13 mouse cellular contexts compared by ENCODE assay signal in genomic region chr14:16897747-16898544, GRCm38 (mm10).
DNase-seq lines count a peak whose midpoint lies in the region; ATAC-seq and TF ChIP-seq lines count a peak whose summit lies in the region.
"Had no signal": no experiment of that assay in that cellular context is flagged by ENCODE, and none has a peak within 500 bp of the region (broad histone marks: within the 10 kb centered on the region; RNA-seq: fewer than 3 reads in every experiment).

No protein-coding gene starts in this region.

- 20% methylated on average over 3 of the region's 3 CpGs for WGBS in lung, embryonic 16.5 days
- WGBS in lung, postnatal 0 days = 36% methylated on average over 3 of the region's 3 CpGs
- 20% methylated on average over 3 of the region's 3 CpGs for WGBS in hindbrain, embryonic 16.5 days
- 37% methylated on average over 3 of the region's 3 CpGs for WGBS in stomach, embryonic 16.5 days
- 52% methylated on average over 3 of the region's 3 CpGs for whole genome bisulfite sequencing in heart, embryonic 12.5 days

- no peak for TF ChIP-seq CTCF in lung, postnatal 0 days (IDR thresholded peaks at IDR 0.05)

- H3K4me2 ChIP-seq in lung, embryonic 16.5 days (ENCODE audit: low read depth, low read length) = no peak overlapping the region; the same call in 1 of the 2 replicates
- H3K4me2 ChIP-seq in lung, postnatal 0 days (replicated peaks; ENCODE audit: low read depth, low read length) = no peak overlapping the region
- no peak overlapping the region for H3K4me2 ChIP-seq in hindbrain, embryonic 16.5 days (ENCODE audit: low read length)
- no peak overlapping the region for H3K4me2 ChIP-seq in stomach, embryonic 16.5 days (ENCODE audit: low read depth, low read length)
- no peak overlapping the region for H3K4me2 ChIP-seq in heart, embryonic 12.5 days
- H3K4me2 ChIP-seq: heart, embryonic 15.5 days had no signal

- no peaks in the 10 kb centered on the region for H3K27me3 ChIP-seq in lung, embryonic 16.5 days (ENCODE audit: control insufficient read depth, insufficient read depth, low read depth, low read length)
- H3K27me3 ChIP-seq in lung, postnatal 0 days (replicated peaks; ENCODE audit: insufficient read depth, low read length) = no peaks in the 10 kb centered on the region
- no peaks in the 10 kb centered on the region for H3K27me3 ChIP-seq in hindbrain, embryonic 16.5 days (replicated peaks; ENCODE audit: control insufficient read depth, insufficient read depth, low read length)
- H3K27me3 ChIP-seq in stomach, embryonic 16.5 days (ENCODE audit: control insufficient read depth, insufficient read depth, low read length) = no peaks in the 10 kb centered on the region
- no peaks in the 10 kb centered on the region for H3K27me3 ChIP-seq in heart, embryonic 12.5 days (replicated peaks)
- H3K27me3 ChIP-seq: heart, embryonic 15.5 days had no signal

- H3K36me3 ChIP-seq in lung, embryonic 16.5 days (ENCODE audit: control insufficient read depth, insufficient read depth, low read length) = no peaks in the 10 kb centered on the region
- H3K36me3 ChIP-seq in lung, postnatal 0 days (ENCODE audit: insufficient read depth, low read length) = no peaks in the 10 kb centered on the region
- H3K36me3 ChIP-seq in hindbrain, embryonic 16.5 days (ENCODE audit: control insufficient read depth, insufficient read depth, low read length) = no peaks in the 10 kb centered on the region
- H3K36me3 ChIP-seq in stomach, embryonic 16.5 days (ENCODE audit: control insufficient read depth, insufficient read depth, low read length) = no peaks in the 10 kb centered on the region
- H3K36me3 ChIP-seq in heart, embryonic 12.5 days = no peaks in the 10 kb centered on the region
- H3K36me3 ChIP-seq: forebrain, embryonic 10.5 days; heart, embryonic 15.5 days had no signal

- H3K27ac ChIP-seq in lung, embryonic 16.5 days (ENCODE audit: low read length) = no peak overlapping the region
- no peak overlapping the region for H3K27ac ChIP-seq in lung, postnatal 0 days (ENCODE audit: low read length)
- H3K27ac ChIP-seq in hindbrain, embryonic 16.5 days (ENCODE audit: low read depth, low read length) = no peak overlapping the region
- H3K27ac ChIP-seq in stomach, embryonic 16.5 days (ENCODE audit: low read length) = no peak overlapping the region; the same call in 1 of the 2 replicates
- H3K27ac ChIP-seq in heart, embryonic 12.5 days (ENCODE audit: poor library complexity, severe bottlenecking) = no peak overlapping the region
- H3K27ac ChIP-seq: forebrain, embryonic 10.5 days; heart, embryonic 15.5 days had no signal

- H3K4me1 ChIP-seq in lung, embryonic 16.5 days (replicated peaks; ENCODE audit: control insufficient read depth, insufficient read depth, low read length) = peaks cover 10% of the 10 kb centered on the region
- H3K4me1 ChIP-seq in lung, postnatal 0 days (ENCODE audit: insufficient read depth, low read depth, low read length) = no peaks in the 10 kb centered on the region
- H3K4me1 ChIP-seq in hindbrain, embryonic 16.5 days (ENCODE audit: control insufficient read depth, insufficient read depth, low read depth, low read length) = peaks cover 9% of the 10 kb centered on the region
- peaks cover 6% of the 10 kb centered on the region; the same call in 1 of the 2 replicates for H3K4me1 ChIP-seq in stomach, embryonic 16.5 days (ENCODE audit: control insufficient read depth, insufficient read depth, low read length)
- H3K4me1 ChIP-seq in heart, embryonic 12.5 days (replicated peaks) = no peaks in the 10 kb centered on the region
- H3K4me1 ChIP-seq: heart, embryonic 15.5 days had no signal

- TF ChIP-seq EP300 in lung, postnatal 0 days (IDR thresholded peaks at IDR 0.05) = no peak

- no peak overlapping the region for H3K4me3 ChIP-seq in lung, embryonic 16.5 days (ENCODE audit: low read length)
- no peak overlapping the region for H3K4me3 ChIP-seq in lung, postnatal 0 days (ENCODE audit: low read depth, low read length)
- H3K4me3 ChIP-seq in hindbrain, embryonic 16.5 days (ENCODE audit: low read length) = no peak overlapping the region
- H3K4me3 ChIP-seq in stomach, embryonic 16.5 days (replicated peaks; ENCODE audit: low read length) = no peak overlapping the region
- H3K4me3 ChIP-seq in heart, embryonic 12.5 days = no peak overlapping the region
- H3K4me3 ChIP-seq: forebrain, embryonic 10.5 days; heart, embryonic 15.5 days had no signal

- peak; percentile 8 to 27 for DNase-seq in cerebellum, postnatal 10 days
- no peak for DNase-seq in cerebellum, postnatal 4 days (ENCODE audit: low spot score in 2 of 2)
- DNase-seq in lung, postnatal 0 days (ENCODE audit: low spot score) = no peak
- no peak for DNase-seq in layer of hippocampus, adult 11-12 months (ENCODE audit: low spot score)
- DNase-seq: gastrocnemius, postnatal 25 days; lung, adult 18-20 months; thymus, postnatal 36 days had no signal

- ATAC-seq in lung, embryonic 16.5 days (ENCODE audit: low read depth) = peak; percentile 85
- ATAC-seq in lung, postnatal 0 days = no peak
- ATAC-seq in hindbrain, embryonic 16.5 days = peak; percentile 84
- ATAC-seq in stomach, embryonic 16.5 days (ENCODE audit: insufficient read depth, low FRiP score) = peak; percentile 62
- ATAC-seq in heart, embryonic 12.5 days (ENCODE audit: insufficient number of reproducible peaks, low FRiP score) = no peak

- no peaks in the 10 kb centered on the region for H3K9me3 ChIP-seq in lung, embryonic 16.5 days (ENCODE audit: control insufficient read depth, low read length)
- H3K9me3 ChIP-seq in lung, postnatal 0 days (ENCODE audit: low read length) = no peaks in the 10 kb centered on the region
- no peaks in the 10 kb centered on the region for H3K9me3 ChIP-seq in hindbrain, embryonic 16.5 days (ENCODE audit: control insufficient read depth, low read length)
- no peaks in the 10 kb centered on the region for H3K9me3 ChIP-seq in stomach, embryonic 16.5 days (replicated peaks; ENCODE audit: control insufficient read depth, low read length)
- no peaks in the 10 kb centered on the region for H3K9me3 ChIP-seq in heart, embryonic 12.5 days (replicated peaks)
- H3K9me3 ChIP-seq: forebrain, embryonic 10.5 days; heart, embryonic 15.5 days had no signal

- no peak overlapping the region for H3K9ac ChIP-seq in lung, embryonic 16.5 days (ENCODE audit: low read length)
- no peak overlapping the region for H3K9ac ChIP-seq in lung, postnatal 0 days (replicated peaks; ENCODE audit: low read depth)
- H3K9ac ChIP-seq in hindbrain, embryonic 16.5 days (ENCODE audit: low read depth, low read length) = no peak overlapping the region
- H3K9ac ChIP-seq in stomach, embryonic 16.5 days (ENCODE audit: low read length) = no peak overlapping the region
- H3K9ac ChIP-seq in heart, embryonic 12.5 days = no peak overlapping the region
- H3K9ac ChIP-seq: heart, embryonic 15.5 days had no signal

Comparison
In these comparisons a context has a peak if more than half of its experiments do, and no peak if none do; other contexts are left out.
1. DNase-seq: peak in cerebellum, postnatal 10 days (2 of 2); none in cerebellum, postnatal 4 days (0 of 2), lung, postnatal 0 days (single experiment) and layer of hippocampus, adult 11-12 months (single experiment).
2. ATAC-seq: peak in lung, embryonic 16.5 days (single experiment), hindbrain, embryonic 16.5 days (single experiment) and stomach, embryonic 16.5 days (single experiment); none in lung, postnatal 0 days (single experiment) and heart, embryonic 12.5 days (single experiment).